Mouse (Mus musculus) heart, embryonic 11.5 days (tissue): ENCODE data around the gene Cfap44. TPM values are rescaled to one million over a fixed set of nuclear protein-coding genes. Genes with fewer than 3 reads are reported as not detected.

Experiments
- ATAC-seq: fragments of 200-750 bp; cut with Nextera tagmentation; replicated peaks from 2 replicates; pipeline ENCODE4 v1.8.0; 2017; ENCODE audit warnings: moderate library complexity; ENCODE audit not compliant: insufficient number of reproducible peaks, low FRiP score, low TSS enrichment
- H3K27ac ChIP-seq: fragments of 300-500 bp; sonication (generic); 2 replicates; pipeline ENCODE4 v1.5.1; 2014; ENCODE audit warnings: mild to moderate bottlenecking, low read depth, low read length
- H3K27me3 ChIP-seq: fragments of 300-500 bp; sonication (generic); 2 replicates; pipeline ENCODE4 v1.6.1; 2014; ENCODE audit warnings: mild to moderate bottlenecking, low read length, mixed read lengths; ENCODE audit not compliant: control insufficient read depth, insufficient read depth
- H3K36me3 ChIP-seq: fragments of 300-500 bp; sonication (generic); 2 replicates; pipeline ENCODE4 v1.6.1; 2014; ENCODE audit warnings: mild to moderate bottlenecking, low read length, moderate library complexity, mixed read lengths; ENCODE audit not compliant: control insufficient read depth, insufficient read depth
- H3K4me1 ChIP-seq: fragments of 300-500 bp; sonication (generic); 2 replicates; pipeline ENCODE4 v1.6.1; 2014; ENCODE audit warnings: low read length; ENCODE audit not compliant: control insufficient read depth, insufficient read depth
- H3K4me2 ChIP-seq: fragments of 300-500 bp; sonication (generic); 2 replicates; pipeline ENCODE4 v1.6.1; 2014; ENCODE audit warnings: mild to moderate bottlenecking, moderate library complexity
- H3K4me3 ChIP-seq: fragments of 300-500 bp; sonication (generic); 2 replicates; pipeline ENCODE4 v1.5.1; 2014; ENCODE audit warnings: low read depth, low read length
- H3K9ac ChIP-seq: fragments of 300-500 bp; sonication (generic); 2 replicates; pipeline ENCODE4 v1.6.1; 2014; ENCODE audit warnings: mild to moderate bottlenecking, low read depth, low read length, moderate library complexity
- H3K9me3 ChIP-seq: fragments of 300-500 bp; sonication (generic); replicated peaks from 2 replicates; pipeline ENCODE4 v1.6.1; 2016; ENCODE audit warnings: low read length; ENCODE audit not compliant: control insufficient read depth
- WGBS: fragments of 180-500 bp; shearing (Covaris S2); extraction: QIAGEN DNeasy Blood & Tissue Kit; methylation state at CpG from one replicate; pipeline ENCODE4 v1.1.7; 2014; ENCODE audit not compliant: insufficient replicate concordance; 5-methylcytosine and 5-hydroxymethylcytosine counted together
- polyA plus RNA-seq: library from polyadenylated mRNA; unstranded; fragments of >200 nt; fragmentation: Nextera tagmentation; extraction: Ambion mirVana; gene quantifications from 2 replicates; pipeline ENCODE4 v1.2.1, GENCODE M21; 2014

Gene Cfap44
- polyA plus RNA-seq, 1 experiment from 2014 or later = 0.37 TPM

GRCm38 (mm10) chr16:44481599-44482593 is 87.3 kb downstream of the Cfap44 start:
- no peaks in the 10 kb centered on the region; the same call in 1 of the 2 replicates for H3K4me1 ChIP-seq
- no peak overlapping the region for H3K4me3 ChIP-seq
- no peak for ATAC-seq
- no peaks in the 10 kb centered on the region for H3K9me3 ChIP-seq
- H3K27me3 ChIP-seq = no peaks in the 10 kb centered on the region
- H3K9ac ChIP-seq = no peak overlapping the region
- 48% methylated on average over 28 of the region's 28 CpGs for WGBS
- H3K4me2 ChIP-seq = no peak overlapping the region
- H3K36me3 ChIP-seq = peaks cover 3% of the 10 kb centered on the region; the same call in 1 of the 2 replicates
- H3K27ac ChIP-seq = no peak overlapping the region

- Histone ChIP-seq H3K4me2 (no peak overlapping the region), H3K27ac (no peak overlapping the region), H3K4me1 (no peaks in the 10 kb centered on the region; the same call in 1 of the 2 replicates), H3K27me3 (no peaks in the 10 kb centered on the region), H3K9ac (no peak overlapping the region), H3K36me3 (peaks cover 9% of the 10 kb centered on the region; the same call in 1 of the 2 replicates), H3K4me3 (no peak overlapping the region), H3K9me3 (no peaks in the 10 kb centered on the region)
- WGBS = 6% methylated on average over 7 of the region's 7 CpGs
- ATAC-seq = no peak
These were observed 89.5 kb downstream of the Cfap44 start for GRCm38 (mm10) chr16:44484079-44484478.

GRCm38 (mm10) chr16:44484831-44485230 is 90.2 kb downstream of the Cfap44 start:
- no peak overlapping the region for H3K27ac ChIP-seq
- ATAC-seq = no peak
- WGBS = 71% methylated on average over 10 of the region's 10 CpGs
- H3K4me1 ChIP-seq = no peaks in the 10 kb centered on the region
- H3K4me3 ChIP-seq = no peak overlapping the region
- H3K36me3 ChIP-seq = peaks cover 9% of the 10 kb centered on the region; the same call in 1 of the 2 replicates
- H3K9me3 ChIP-seq = no peaks in the 10 kb centered on the region
- no peak overlapping the region for H3K4me2 ChIP-seq
- H3K27me3 ChIP-seq = no peaks in the 10 kb centered on the region; the same call in 1 of the 2 replicates
- no peak overlapping the region for H3K9ac ChIP-seq

- H3K27me3 ChIP-seq = no peaks in the 10 kb centered on the region; the same call in 1 of the 2 replicates
- ATAC-seq = no peak
- no peak overlapping the region for H3K27ac ChIP-seq
- no peak overlapping the region for H3K4me3 ChIP-seq
- 84% methylated on average over 8 of the region's 8 CpGs for WGBS
- H3K4me1 ChIP-seq = no peaks in the 10 kb centered on the region
- peaks cover 9% of the 10 kb centered on the region; the same call in 1 of the 2 replicates for H3K36me3 ChIP-seq
- no peak overlapping the region for H3K4me2 ChIP-seq
- no peak overlapping the region for H3K9ac ChIP-seq
- H3K9me3 ChIP-seq = no peaks in the 10 kb centered on the region
These were observed 91.1 kb downstream of the Cfap44 start for GRCm38 (mm10) chr16:44485691-44486090.

- Histone ChIP-seq H3K9ac (no peak overlapping the region), H3K4me1 (no peaks in the 10 kb centered on the region), H3K36me3 (peaks cover 10% of the 10 kb centered on the region; the same call in 1 of the 2 replicates), H3K4me3 (no peak overlapping the region), H3K9me3 (no peaks in the 10 kb centered on the region), H3K27me3 (no peaks in the 10 kb centered on the region; the same call in 1 of the 2 replicates), H3K4me2 (no peak overlapping the region), H3K27ac (no peak overlapping the region)
- 79% methylated on average over 9 of the region's 9 CpGs for WGBS
- peak; percentile 24; the same call in 1 of the 2 replicates for ATAC-seq
These were observed 92.0 kb downstream of the Cfap44 start for GRCm38 (mm10) chr16:44486612-44487011.

GRCm38 (mm10) chr16:44487194-44487593 is 92.6 kb downstream of the Cfap44 start:
- ATAC-seq = no peak
- H3K27ac ChIP-seq = no peak overlapping the region
- H3K36me3 ChIP-seq = peaks cover 10% of the 10 kb centered on the region; the same call in 1 of the 2 replicates
- H3K27me3 ChIP-seq = no peaks in the 10 kb centered on the region; the same call in 1 of the 2 replicates
- no peaks in the 10 kb centered on the region for H3K9me3 ChIP-seq
- H3K4me1 ChIP-seq = no peaks in the 10 kb centered on the region
- H3K4me2 ChIP-seq = no peak overlapping the region
- H3K9ac ChIP-seq = no peak overlapping the region
- WGBS = 88% methylated on average over 13 of the region's 13 CpGs
- no peak overlapping the region for H3K4me3 ChIP-seq

- 75% methylated on average over 9 of the region's 9 CpGs for WGBS
- ATAC-seq = no peak
These were observed 96.5 kb downstream of the Cfap44 start for GRCm38 (mm10) chr16:44491051-44491450.

GRCm38 (mm10) chr16:44492151-44492550 is 97.6 kb downstream of the Cfap44 start:
- Histone ChIP-seq H3K4me2 (no peak overlapping the region), H3K36me3 (peaks cover 7% of the 10 kb centered on the region; the same call in 1 of the 2 replicates), H3K27ac (no peak overlapping the region), H3K4me3 (no peak overlapping the region), H3K9me3 (no peaks in the 10 kb centered on the region), H3K27me3 (no peaks in the 10 kb centered on the region; the same call in 1 of the 2 replicates), H3K4me1 (0 out of 2 replicates have a peak, but pooled peaks cover 3% of the 10 kb centered on the region), H3K9ac (no peak overlapping the region)
- 87% methylated on average over 6 of the region's 6 CpGs for WGBS
- ATAC-seq = no peak

More at GRCm38 (mm10) chr16:44491051-44491450, 96.5 kb downstream of the Cfap44 start:
- H3K9ac ChIP-seq = no peak overlapping the region
- no peak overlapping the region for H3K4me3 ChIP-seq
- 0 out of 2 replicates have a peak, but pooled peaks cover 3% of the 10 kb centered on the region for H3K4me1 ChIP-seq
- H3K36me3 ChIP-seq = peaks cover 9% of the 10 kb centered on the region; the same call in 1 of the 2 replicates
- no peak overlapping the region for H3K27ac ChIP-seq
- H3K27me3 ChIP-seq = no peaks in the 10 kb centered on the region; the same call in 1 of the 2 replicates
- H3K9me3 ChIP-seq = no peaks in the 10 kb centered on the region
- no peak overlapping the region for H3K4me2 ChIP-seq
